Comparison of ENCODE assay signal across 7 mouse cellular contexts in genomic region chr12:112145875-112146651, GRCm38 (mm10). TPM values are rescaled to one million over a fixed set of nuclear protein-coding genes. Genes with fewer than 3 reads are reported as not detected.
DNase-seq lines count a peak whose midpoint lies in the region; ATAC-seq and TF ChIP-seq lines count a peak whose summit lies in the region.

Gene Kif26a (plus strand): TSS chr12:112146208.

- peaks cover 3 to 24% of the 10 kb centered on the region in 2 experiments; a peak in 2 of 4 replicates for H3K4me1 ChIP-seq in ES-E14 (ENCODE audit: control insufficient read depth in 2 of 2, insufficient read depth in 2 of 2, low read length in 2 of 2, poor library complexity in 1 of 2)
- H3K4me1 ChIP-seq in embryonic fibroblast, embryonic 13.5 days (ENCODE audit: control insufficient read depth, insufficient read depth, low read length), result no peaks in the 10 kb centered on the region
- peaks cover 45% of the 10 kb centered on the region for H3K4me1 ChIP-seq in heart, embryonic 15.5 days (replicated peaks)
- H3K4me1 ChIP-seq in lung, embryonic 16.5 days (replicated peaks; ENCODE audit: control insufficient read depth, insufficient read depth, low read length), result peaks cover 25% of the 10 kb centered on the region

- H3K4me2 ChIP-seq in heart, embryonic 15.5 days, result peak within 1 kb of the TSS; percentile 92
- H3K4me2 ChIP-seq in lung, embryonic 16.5 days (ENCODE audit: low read depth, low read length), result peak within 1 kb of the TSS; percentile 88

- H3K4me3 ChIP-seq in ES-E14 (ENCODE audit: insufficient read depth in 1 of 2, low read depth in 1 of 2, low read length in 2 of 2, poor library complexity in 1 of 2, severe bottlenecking in 1 of 2), result peak within 1 kb of the TSS; percentile 77 to 95
- peak within 1 kb of the TSS; percentile 35 for H3K4me3 ChIP-seq in embryonic fibroblast, embryonic 13.5 days (ENCODE audit: insufficient read depth, low read length)
- peak within 1 kb of the TSS; percentile 60 for H3K4me3 ChIP-seq in heart, embryonic 15.5 days
- peak within 1 kb of the TSS; percentile 60 for H3K4me3 ChIP-seq in lung, embryonic 16.5 days (ENCODE audit: low read length)

- TF ChIP-seq CTCF in embryonic fibroblast, embryonic 13.5 days (IDR thresholded peaks at IDR 0.05; ENCODE audit: borderline replicate concordance, insufficient read depth, low read length), result peak; percentile 52

- H3K9me3 ChIP-seq in ES-E14 (ENCODE audit: control insufficient read depth, insufficient read depth, low read depth, low read length), result no peaks in the 10 kb centered on the region
- H3K9me3 ChIP-seq in heart, embryonic 15.5 days (replicated peaks), result no peaks in the 10 kb centered on the region
- H3K9me3 ChIP-seq in lung, embryonic 16.5 days (ENCODE audit: control insufficient read depth, low read length), result no peaks in the 10 kb centered on the region

- ATAC-seq in heart, embryonic 15.5 days (replicated peaks; ENCODE audit: insufficient number of reproducible peaks, insufficient read depth, low FRiP score, low read depth), result peak; percentile 74
- ATAC-seq in lung, embryonic 16.5 days (ENCODE audit: low read depth), result peak; percentile 76

- TF ChIP-seq POLR2A in embryonic fibroblast, embryonic 13.5 days (IDR thresholded peaks at IDR 0.05; ENCODE audit: low read depth, low read length), result peak; percentile 53

- peak within 1 kb of the TSS; percentile 91 for H3K9ac ChIP-seq in ES-E14 (ENCODE audit: insufficient read depth, low read depth, low read length, poor library complexity, severe bottlenecking)
- H3K9ac ChIP-seq in heart, embryonic 15.5 days, result peak within 1 kb of the TSS; percentile 58
- peak within 1 kb of the TSS; percentile 70 for H3K9ac ChIP-seq in lung, embryonic 16.5 days (ENCODE audit: low read length)

- in situ Hi-C loops in ES-E14 (cut with MboI; ENCODE audit: low sequenced_read_pairs in 2 of 2, unreplicated experiment in 2 of 2), result loop anchor here (10.0 to 25.0 kb wide), 2 partner anchors 391 to 399 kb away; no protein-coding TSS in a partner anchor

- no peak within 1 kb of the TSS for H3K27ac ChIP-seq in ES-E14 (ENCODE audit: insufficient read depth, low read depth, low read length, poor library complexity, severe bottlenecking)
- no peak within 1 kb of the TSS for H3K27ac ChIP-seq in embryonic fibroblast, embryonic 13.5 days (ENCODE audit: insufficient read depth, low read length)
- H3K27ac ChIP-seq in heart, embryonic 15.5 days, result peak within 1 kb of the TSS; percentile 66
- H3K27ac ChIP-seq in lung, embryonic 16.5 days (ENCODE audit: low read length), result peak within 1 kb of the TSS; percentile 71

- under 1% methylated on average over 67 of the region's 68 CpGs for WGBS in heart, embryonic 15.5 days
- WGBS in lung, embryonic 16.5 days, result under 1% methylated on average over 66 of the region's 68 CpGs

- H3K36me3 ChIP-seq in ES-E14 (ENCODE audit: control insufficient read depth, insufficient read depth, low read length, poor library complexity, severe bottlenecking), result no peaks in the 10 kb centered on the region
- H3K36me3 ChIP-seq in heart, embryonic 15.5 days, result no peaks in the 10 kb centered on the region
- H3K36me3 ChIP-seq in lung, embryonic 16.5 days (ENCODE audit: control insufficient read depth, insufficient read depth, low read length), result no peaks in the 10 kb centered on the region

- peak; percentile 69 for DNase-seq in ES-E14 (ENCODE audit: low read depth, low spot score)
- DNase-seq in adrenal gland, adult 8-10 months, result no peak
- DNase-seq in kidney, postnatal 14 days, result peak; percentile 78
- peak; percentile 80 to 81 for DNase-seq in right cerebral cortex, postnatal 10 days (ENCODE audit: low spot score in 2 of 2)

- H3K27me3 ChIP-seq in heart, embryonic 15.5 days, result peaks cover 78% of the 10 kb centered on the region
- H3K27me3 ChIP-seq in lung, embryonic 16.5 days (ENCODE audit: control insufficient read depth, insufficient read depth, low read depth, low read length), result peaks cover 56% of the 10 kb centered on the region

TF ChIP-seq in ES-E14, 5 proteins besides CTCF, POLR2A, EP300 and RAD21:
- no peak for TF ChIP-seq ZC3H11A (IDR thresholded peaks at IDR 0.05; ENCODE audit: borderline replicate concordance, low read depth, low read length)
- no peak for TF ChIP-seq ZNF384 (IDR thresholded peaks at IDR 0.05; ENCODE audit: low read depth, low read length)
- TF ChIP-seq HCFC1 (IDR thresholded peaks at IDR 0.05; ENCODE audit: borderline replicate concordance, insufficient read depth, low read length), result 0 out of 2 replicates have a peak, but pooled peaks have one; percentile 5

RNA-seq across cellular contexts. Expression of gene Kif26a, which starts in this region (rescaled TPM):
- total RNA-seq in ES-E14 (2012; rRNA removed), result 6.1 and 6.4 TPM in 2 replicates
- total RNA-seq in adrenal gland, adult 8-10 months (2022), result 10 to 100 TPM; 11.4 to 19.1 (median 14.7) TPM
- 0.10 and 0.47 TPM in 2 replicates for polyA plus RNA-seq in embryonic fibroblast, embryonic 13.5 days (2011; ENCODE audit: insufficient read length, low read depth, missing spikeins)
- 2.4 and 3.1 TPM in 2 replicates for polyA plus RNA-seq in heart, embryonic 15.5 days (2015; fragmentation: Nextera tagmentation; extraction: Ambion mirVana)
- polyA plus RNA-seq in lung, embryonic 16.5 days (2015; fragmentation: Nextera tagmentation; extraction: Ambion mirVana), result 3.0 and 3.1 TPM in 2 replicates

Comparison
In these comparisons a context has a peak if more than half of its experiments do, and no peak if none do; other contexts are left out.
1. H3K27ac ChIP-seq: peak in heart, embryonic 15.5 days (single experiment) and lung, embryonic 16.5 days (single experiment); none in ES-E14 (single experiment) and embryonic fibroblast, embryonic 13.5 days (single experiment).
2. H3K4me3 ChIP-seq: peak in every context shown above with its lines; median percentile 86 in ES-E14; 60 in heart, embryonic 15.5 days; 60 in lung, embryonic 16.5 days; 35 in embryonic fibroblast, embryonic 13.5 days.
3. Peak in every context shown above with its lines, with median percentiles within 50 percentile points of each other: H3K9ac ChIP-seq.